Mouse (Mus musculus) ovary, adult 18-20 months (tissue): ENCODE results near the gene Wdtc1.

Experiments
- DNase-seq: peaks from one replicate; pipeline ENCODE4 v3.0.0; 2022; ENCODE audit warnings: low spot score, mixed read lengths

Gene Wdtc1

DNA sequence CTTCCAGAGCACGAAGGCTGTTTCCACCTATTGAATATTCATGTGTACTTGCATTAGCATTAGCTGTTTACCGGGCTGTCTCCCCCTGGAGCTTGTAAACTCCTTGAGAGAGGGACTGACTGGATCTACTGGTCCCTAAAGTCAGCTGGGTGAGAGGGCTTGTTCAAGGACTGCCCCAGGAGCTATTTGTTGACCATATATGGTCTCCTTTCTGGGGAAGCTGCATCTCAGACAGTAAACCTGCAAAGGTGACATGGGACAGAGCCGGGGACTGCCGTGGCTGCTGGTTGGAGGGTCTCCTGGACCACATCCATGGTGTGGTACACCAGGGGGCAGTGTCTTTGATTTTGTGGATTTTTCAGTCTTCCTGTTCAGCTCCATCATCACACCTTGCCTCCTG lies 70.6 kb downstream of the Wdtc1 start:
- no peak for DNase-seq

DNA sequence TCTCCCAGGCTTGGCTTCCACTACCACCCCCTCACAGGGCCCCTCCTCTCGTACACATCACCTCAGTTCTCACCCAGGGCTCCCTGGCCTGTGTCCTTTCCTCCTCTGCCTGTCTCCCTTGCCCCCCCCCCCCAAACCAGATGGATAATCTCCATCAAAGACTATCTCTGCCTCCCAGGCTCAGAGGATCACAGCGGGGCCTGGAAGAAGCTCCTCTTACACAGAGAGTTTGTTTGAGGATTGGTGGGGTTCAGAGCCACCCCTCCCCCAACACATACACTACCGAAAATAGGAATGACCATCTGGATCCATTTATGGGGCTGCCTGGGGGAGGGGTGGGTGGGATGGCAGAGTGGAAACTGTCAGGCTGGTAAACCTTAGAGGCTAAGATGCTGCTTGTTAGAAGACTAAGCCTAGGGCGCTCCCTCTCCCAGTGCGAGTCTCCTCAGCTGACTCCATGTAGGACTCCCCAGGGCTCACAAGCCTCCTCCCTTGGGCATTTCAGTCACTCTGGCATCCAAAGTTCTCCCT lies 71.3 kb downstream of the Wdtc1 start:
- no peak for DNase-seq

DNA sequence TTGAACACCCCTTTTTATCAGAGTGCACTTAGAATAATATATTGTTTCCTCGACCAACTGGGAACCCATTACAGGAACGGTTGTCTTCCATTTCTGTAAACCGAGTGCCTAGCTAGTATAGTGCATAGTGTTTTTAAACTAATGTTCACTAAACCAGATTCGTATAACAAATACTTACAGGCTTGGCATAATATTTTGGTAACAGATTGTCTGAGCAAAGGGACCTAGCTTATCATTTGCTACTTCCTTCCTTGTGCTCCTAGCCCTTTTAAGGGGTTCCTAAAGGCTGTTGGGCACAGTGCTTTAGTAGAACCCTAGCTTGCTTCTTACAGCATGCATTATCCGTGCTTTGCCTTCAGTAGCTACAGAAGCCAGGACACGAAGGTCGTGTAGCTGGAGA lies 71.8 kb downstream of the Wdtc1 start:
- no peak for DNase-seq

DNA sequence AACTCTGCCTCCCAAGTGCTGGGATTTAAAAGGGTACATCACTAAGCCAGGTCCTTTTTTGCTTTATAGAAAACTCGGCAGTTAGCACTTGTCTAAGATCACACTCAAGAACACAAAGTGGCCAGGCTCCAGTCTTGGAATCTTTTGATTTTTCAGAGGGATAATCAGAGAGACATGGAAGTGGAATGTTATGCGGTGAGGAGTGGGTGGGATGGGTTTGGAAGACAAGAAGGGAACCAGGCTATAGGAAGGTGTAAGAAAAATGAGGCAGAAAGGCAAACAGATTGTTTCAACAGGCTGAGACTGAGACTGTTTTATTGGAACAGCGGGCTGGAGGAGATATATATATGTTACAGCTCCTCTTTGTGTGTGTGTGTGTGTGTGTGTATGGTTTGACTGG lies 74.8 kb downstream of the Wdtc1 start:
- no peak for DNase-seq

DNA sequence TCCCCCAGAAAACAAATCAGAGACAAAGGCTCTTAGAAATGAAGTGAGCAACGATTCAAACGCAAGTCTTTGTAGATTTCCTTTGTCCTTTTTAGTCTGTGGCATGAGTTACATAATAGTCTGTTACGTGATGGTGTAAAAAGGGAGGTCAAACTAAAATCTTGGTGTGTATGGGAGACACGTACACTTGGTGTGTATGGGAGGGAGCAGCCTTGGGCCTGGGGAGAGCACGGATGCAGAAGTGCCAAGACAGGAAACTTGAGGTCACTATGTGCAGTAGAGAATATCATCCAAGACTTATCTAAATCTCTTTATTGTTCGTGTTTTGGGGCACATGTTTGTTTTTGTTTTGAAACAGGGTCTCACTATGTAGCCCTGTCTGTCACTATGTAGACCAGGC lies 75.2 kb downstream of the Wdtc1 start:
- no peak for DNase-seq

DNA sequence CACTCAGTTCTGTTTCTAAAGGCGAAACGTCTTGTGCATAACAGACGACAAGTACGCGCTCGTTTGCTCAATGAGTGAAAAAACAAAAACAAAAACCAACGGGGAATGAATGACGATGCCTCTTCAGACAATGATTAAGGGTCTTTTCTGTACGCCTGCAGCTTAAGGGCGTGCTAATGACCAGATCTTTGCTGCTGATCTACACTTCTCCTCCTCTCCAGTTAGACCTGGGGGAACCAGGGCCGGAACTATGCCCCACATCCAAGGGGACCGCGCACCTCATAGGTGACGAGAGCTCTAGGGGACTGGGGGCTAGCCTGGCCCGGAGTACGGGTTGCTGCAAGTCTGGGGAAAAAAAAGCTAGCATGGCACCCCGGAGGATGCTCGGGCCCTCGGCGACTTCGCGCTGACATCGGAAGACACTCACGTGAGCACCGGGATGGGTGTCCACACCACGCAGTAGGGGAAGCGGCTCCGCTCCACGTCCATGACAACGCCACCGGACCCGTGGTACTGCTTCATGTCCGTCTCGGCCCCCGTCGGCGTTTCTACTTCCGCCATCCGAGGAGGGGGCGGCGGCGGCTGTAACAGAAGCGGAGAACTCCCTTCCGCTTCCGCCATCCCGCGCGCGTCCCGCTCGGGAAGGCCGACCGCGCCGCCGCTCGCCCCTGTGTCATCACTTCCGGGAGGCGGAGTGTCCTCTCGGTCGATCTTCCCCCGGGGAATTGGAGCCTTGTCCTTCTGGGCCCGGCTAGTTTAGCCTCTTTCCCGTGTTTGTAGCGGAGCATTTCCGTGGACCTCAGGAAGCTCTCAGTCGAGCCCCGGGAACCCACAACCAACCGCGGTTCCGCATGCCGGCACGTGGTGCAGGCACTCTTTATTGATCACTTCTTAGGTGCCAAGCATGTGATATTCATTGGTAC lies 75.9 kb downstream of the Wdtc1 start, which contains the start of gene Tmem222:
Gene Tmem222, minus strand, starts transcription at position 689 of the 923 bp plus-strand sequence.
- peak; percentile 91 for DNase-seq

DNA sequence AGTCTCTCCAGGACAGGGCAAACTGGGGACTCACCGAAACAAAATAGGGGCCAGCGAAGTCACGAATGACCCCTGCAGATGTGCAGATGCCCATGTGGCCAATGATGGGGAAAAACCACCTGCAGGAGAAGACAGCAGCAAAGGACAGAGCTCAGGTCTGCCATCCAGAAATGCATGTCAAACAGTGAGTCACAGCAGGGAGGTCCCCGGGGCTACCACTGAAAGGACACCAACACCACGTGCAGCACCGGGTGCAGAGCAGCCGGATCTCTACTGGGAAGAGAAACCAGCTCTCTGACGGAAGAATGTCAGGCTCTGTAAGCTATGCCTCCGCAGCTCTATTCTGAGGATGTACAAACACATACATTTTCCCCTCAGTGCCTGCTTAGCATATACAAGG lies 82.4 kb downstream of the Wdtc1 start:
- DNase-seq, result no peak

DNA sequence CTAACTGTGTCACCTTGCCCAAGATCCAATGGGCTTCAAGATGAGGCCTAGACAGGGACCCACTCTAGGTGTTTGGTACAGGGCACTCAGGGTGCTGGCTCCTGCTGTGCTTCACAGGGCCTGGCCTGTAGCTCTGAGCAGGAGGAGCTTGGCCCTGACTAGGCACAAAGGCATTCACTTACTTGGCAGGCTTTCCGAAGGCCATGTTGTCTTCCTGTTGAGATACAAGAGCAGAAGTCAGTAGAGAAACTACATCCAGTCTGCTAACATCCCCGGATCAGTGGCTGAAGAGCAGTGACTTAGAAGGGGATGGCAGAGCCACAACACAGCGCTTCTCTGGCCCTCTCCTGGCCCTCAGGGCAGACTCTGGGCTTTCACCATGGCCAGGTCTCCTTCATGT lies 83.7 kb downstream of the Wdtc1 start:
- DNase-seq, result peak; percentile 65

DNA sequence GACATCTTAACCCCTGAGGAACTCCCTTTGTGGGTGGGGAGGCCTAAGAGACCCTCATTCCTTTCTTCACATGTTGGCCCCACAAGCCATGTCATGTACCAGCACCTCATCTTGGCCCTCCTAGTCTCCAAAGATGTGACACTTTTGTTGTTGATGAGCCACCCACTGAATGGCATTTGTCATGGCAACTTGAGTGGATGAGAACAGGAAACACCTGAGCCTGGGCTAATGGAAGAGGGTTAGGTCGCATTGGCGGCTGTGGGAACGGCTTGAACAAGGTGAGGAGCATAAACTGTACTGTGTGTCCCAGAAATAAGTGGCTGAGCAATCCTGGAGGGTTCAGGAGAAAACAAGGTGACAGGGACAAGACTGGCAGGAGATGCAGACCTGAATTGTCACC lies 84.3 kb downstream of the Wdtc1 start:
- no peak for DNase-seq

DNA sequence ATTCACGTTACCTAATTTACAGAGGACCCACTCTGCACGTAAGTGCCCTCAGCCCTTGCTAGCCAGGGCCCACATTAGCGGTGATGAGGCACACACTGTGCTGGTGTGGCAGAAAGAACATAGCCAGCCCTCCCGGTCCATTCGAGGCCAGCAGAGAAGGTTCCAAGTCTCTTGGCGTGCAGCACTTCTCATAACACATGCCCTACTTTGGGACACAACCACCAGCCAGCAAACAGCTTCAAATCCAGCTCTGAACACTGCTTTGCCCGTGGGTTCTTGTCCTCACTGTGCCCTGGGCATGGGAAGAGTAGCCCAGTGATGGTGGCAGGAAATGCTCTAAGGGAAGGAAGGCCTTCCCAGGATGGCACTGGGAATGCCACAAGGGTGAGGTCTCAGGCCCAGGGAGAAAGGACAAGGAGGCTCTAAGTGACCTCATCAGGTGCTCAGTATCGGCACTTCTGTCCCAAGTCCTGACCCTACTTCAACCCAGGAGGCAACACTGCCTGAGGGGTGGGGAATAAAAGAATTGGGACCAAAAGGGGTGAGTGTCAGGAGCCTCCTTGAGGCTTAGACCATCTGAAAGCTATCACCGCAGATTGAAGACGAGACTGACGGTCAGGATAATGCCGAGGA lies 86.9 kb downstream of the Wdtc1 start:
- DNase-seq, result no peak

DNA sequence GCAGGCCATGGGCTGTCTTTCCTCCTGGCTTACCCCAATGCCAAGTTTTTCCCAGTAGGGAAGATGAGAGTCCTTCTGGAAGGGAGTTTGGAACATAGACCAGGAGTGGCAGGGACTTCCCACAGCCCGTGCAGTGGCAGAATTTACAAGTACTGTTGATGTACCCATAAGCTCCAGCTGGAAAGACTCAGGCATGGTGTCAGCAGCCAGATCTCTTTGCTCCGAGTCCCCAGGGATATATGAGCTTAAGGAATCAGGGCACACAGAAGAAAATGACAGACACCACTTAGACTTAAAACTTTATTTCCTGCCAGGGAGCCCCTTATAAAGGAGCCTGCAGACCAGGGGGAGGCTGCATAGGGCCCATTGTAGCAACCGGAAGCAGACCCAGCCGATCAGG lies 87.5 kb downstream of the Wdtc1 start:
- no peak for DNase-seq

DNA sequence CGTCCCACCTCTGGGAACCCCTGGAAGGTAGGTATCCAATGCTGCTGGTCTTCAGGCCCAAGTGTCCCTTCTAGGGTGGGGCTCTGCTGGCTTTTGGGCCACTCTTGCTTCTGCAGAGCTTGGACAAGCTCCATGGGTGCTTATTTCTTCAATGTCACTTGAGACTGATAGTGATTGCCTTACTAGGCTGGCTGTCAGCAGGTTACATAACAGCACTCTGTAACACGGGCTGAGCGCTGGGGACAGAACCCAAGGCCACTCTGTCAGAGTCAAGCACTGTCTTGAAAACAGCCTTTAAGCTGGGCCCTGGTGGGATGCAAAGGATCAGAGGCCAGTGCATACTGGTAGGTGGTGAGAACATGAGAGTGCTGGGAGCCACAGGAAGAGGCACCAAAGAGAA lies 88.0 kb downstream of the Wdtc1 start:
- no peak for DNase-seq

DNA sequence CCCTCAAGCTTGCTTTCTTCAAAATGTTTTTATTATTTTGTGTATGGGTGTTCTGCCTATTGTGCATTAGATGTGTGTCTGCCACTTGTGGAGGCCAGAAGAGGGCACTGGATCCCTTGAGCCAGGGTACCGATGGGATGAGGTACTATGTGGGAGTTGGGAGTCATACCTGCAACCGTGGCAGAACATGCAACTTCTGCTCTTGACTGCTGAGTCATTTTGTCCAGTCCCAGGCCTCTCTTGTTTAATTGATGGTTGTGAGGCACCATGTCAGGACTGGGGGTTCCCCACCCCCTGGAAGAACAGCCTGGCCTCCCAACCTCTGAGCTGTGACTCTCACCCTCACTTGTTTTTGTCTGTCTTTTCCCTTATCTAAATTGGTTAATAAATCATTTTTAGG lies 88.7 kb downstream of the Wdtc1 start:
- DNase-seq, result no peak

DNA sequence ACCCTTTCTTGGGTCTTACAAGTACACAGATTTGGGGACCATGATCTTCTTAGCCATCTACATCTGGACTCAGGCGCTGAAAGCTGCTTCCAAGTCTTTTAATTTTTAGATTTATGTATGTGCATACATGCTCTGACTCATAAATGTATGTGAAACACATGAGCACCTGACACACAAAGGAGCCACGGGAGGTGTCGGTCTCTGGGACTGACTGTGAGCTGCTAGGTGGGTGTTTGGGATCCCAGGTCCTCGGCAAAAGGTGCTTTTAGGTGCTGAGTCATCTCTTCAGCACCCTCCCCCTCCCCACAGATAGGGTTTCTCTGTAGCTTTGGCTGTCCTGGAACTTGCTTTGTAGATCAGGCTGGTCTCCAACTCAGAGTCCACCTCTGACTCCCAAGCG lies 89.5 kb downstream of the Wdtc1 start:
- no peak for DNase-seq

DNA sequence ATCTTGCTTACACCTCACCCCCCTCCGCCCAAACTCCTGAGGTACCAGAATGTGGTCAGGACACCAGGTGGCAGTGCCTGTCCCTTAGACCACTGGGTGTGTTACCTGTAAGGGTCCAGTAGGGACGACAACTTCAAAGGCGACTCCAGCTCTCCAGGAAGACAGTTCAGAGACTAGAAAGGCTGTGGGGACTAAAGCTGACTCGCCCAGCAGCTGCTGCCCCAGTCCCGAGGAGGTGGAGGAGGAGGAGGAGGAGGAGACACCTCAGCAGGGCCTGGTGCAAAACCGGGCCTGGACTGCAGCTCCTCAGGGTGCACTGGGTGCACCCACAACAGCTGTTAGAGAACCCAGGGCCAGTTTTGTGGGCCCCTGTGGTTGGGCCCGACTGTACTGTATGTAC lies 90.4 kb downstream of the Wdtc1 start, which contains the start of gene Sytl1:
Gene Sytl1, minus strand, starts transcription at position 232 of the 400 bp plus-strand sequence.
- no peak for DNase-seq

DNA sequence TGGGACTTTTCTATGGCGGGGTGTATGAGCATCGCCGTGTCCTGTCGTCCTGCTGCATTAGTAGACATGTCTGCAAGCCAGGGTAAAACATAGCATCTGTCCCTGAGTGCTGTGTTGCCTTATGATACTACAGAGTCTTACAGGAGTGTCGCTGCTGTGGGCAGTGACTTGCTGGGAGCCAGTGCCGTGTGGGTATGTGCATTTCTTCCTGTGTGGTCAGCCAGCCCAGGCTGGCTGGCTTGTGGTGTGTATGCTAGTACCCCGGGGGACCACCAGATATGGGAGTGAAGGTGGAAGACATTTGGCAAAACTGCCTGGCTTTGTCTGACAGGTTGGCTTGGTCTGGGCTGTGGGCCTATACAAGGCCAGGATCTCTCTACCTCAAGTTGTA lies 90.9 kb downstream of the Wdtc1 start:
- DNase-seq, result no peak

DNA sequence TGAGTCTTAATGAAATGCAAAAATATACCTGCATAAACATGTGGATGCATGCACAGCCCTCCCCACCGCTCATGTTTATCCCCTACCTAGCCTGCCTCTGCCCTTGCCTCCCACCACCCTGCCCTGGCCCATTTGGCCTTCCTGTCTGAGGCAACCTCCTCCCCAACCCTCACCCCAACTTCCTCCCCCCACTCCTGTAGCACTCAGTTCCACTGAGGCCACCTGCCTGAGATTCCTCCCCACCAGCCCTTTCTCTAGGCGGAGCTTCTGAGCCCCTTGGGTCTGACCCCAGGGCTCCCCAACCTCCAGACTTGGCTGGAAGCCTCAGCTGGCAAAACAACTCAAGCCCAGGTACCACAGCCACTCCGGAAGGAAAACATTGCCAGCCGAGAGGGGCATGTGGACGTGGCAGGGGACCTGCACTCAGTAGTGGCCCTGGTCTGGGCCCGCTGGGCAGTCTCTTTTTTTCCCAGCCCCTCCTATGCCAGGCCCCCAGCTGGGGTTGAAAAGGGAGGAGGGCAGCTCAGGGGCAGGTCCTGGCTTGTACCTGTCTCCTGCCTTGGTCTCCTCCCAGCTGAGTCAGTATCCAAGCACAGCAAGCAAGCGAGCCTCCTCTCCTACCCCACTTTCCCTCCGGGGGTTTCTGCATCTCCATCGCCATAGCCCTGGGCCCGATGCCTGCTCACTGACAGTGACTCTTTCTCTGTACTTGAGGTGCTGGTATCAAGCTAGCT lies 91.5 kb downstream of the Wdtc1 start:
- DNase-seq, result no peak

DNA sequence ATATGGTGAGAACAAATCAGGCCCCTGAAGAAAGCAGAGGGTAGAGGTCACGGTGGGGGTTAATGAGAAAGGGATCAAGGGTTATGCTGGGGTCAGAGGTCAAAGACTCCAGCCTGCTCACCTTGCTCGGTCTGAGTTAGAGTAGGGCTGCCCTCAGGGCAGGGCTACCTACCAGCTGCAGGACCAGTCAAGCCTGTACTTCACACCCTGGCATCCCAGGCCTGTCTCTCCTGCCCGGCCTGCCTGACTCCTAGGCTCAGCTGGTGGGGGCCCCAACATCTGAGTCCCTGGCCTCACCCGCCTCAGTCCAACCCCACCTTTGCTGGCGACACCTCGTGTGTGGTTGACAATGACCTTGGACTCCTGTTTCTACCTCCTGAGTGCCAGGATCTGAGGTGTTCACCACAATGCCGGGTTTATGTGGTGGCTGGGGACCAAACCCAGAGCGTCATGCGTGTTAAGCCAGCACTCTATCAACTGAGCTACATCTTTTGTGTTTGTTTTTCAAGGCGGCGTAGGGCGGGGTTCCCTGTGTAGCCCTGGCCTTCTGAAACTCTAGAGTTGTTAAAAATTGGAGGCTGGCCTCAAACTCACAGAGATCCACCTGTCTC lies 95.4 kb downstream of the Wdtc1 start:
- no peak for DNase-seq

DNA sequence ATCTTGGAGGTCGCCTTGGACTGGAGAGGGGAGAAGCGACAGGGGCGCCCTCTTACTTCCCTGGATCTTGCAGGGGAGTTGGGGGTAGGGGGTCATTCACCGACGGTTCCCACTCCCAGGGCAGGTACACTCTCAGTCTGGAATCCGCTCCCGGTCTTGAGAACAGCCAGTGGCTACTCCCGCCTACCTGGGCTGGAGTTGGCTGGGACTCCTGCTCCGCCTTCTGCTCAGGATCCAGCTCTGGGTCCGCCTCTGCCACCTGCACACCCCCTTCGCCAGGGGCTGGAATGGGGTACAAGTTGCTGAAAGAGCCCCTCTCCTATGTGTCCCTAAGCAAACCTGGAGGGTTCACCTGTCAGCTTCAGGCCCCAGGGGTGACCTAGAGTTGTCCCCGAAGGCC lies 96.1 kb downstream of the Wdtc1 start:
- no peak for DNase-seq

DNA sequence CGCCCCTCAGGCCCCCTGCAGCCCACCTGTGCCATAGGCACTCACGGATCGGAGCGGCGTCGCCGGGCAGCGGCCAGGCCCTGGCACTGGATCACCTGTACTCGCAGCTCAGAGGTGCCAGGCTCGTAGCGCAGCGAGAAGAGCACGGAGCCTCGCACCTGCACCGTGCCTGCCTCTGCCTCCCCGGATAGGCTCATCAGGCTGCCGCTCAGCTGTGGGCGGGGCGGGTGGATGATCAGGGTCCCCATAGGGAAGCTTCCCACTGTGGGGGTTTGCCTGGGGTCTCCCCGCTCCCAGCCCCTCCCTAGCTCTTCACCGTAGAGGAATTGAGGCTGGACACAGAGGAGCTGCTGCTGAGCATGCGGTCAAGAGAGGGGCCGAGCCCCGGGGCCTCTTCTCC lies 96.5 kb downstream of the Wdtc1 start:
- no peak for DNase-seq

DNA sequence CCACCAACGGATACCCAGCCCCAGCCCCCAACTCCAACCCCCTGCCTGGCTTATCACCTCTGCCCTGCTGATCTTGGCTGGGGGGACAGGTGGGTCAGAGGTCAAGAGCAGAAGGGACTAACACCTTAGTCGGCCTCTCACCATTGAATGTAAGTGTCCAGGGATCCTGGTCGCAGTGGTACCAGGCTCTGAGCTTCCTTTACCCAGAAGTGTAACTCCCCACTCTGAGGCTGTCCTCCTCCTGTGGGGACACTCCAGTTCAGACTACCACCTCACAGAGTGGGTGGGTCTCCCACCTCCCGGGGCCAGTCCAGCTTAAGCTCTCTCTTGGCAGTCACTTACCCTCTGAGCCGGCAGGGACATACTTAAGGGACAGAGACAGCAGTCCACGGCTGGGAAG lies 97.9 kb downstream of the Wdtc1 start:
- DNase-seq, result no peak

DNA sequence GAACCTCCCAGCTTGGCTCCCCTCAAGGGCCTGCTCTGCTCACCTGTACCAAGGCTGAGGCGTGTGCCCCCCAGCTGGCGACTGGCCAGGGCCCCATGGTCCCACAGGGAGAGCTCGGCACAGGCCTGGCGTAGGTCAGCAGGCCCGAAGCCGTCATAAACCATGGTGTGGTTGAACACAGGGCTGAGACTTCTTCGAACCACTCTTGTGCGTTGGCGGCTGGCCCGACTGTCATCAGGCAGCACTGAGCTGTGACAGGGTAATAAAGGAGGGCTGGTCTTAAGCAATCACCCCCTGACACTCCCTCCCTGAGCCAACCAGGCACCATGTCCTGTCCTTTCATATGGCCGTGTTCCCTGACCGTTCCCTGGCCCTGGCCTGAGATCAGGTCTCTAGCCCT lies 99.9 kb downstream of the Wdtc1 start:
- DNase-seq, result no peak
